Mouse (Mus musculus): Measurements from ENCODE around the gene Dgke. TPM values are rescaled to one million over a fixed set of nuclear protein-coding genes. Genes with fewer than 3 reads are reported as not detected.

Dgke gene
- total and polyA plus RNA-seq, 2 experiments from 2014 or later = 14.6 to 33.5 TPM

GRCm38 (mm10) chr11:89076370-89076821 is 9.7 kb upstream of the Dgke start:
- H3K9me3 ChIP-seq (ENCODE audit: low read length) = no peaks in the 10 kb centered on the region
- H3K9ac ChIP-seq (replicated peaks; ENCODE audit: low read length) = no peak overlapping the region
- no peak for ATAC-seq
- no peak overlapping the region for H3K4me2 ChIP-seq (ENCODE audit: low read depth, low read length)
- 83% methylated on average over 4 of the region's 4 CpGs for WGBS
- peak; percentile 25 for DNase-seq (ENCODE audit: low spot score)
- 0 out of 2 replicates have a peak, but pooled peaks have one; percentile 5 for TF ChIP-seq CTCF (IDR thresholded peaks at IDR 0.05; ENCODE audit: low read depth)
- no peaks in the 10 kb centered on the region for H3K36me3 ChIP-seq (ENCODE audit: insufficient read depth, low read length)
- no peak overlapping the region for H3K27ac ChIP-seq
- no peak overlapping the region for H3K4me3 ChIP-seq (ENCODE audit: low read length)
- no peaks in the 10 kb centered on the region for H3K27me3 ChIP-seq (ENCODE audit: insufficient read depth, low read length)
- H3K4me1 ChIP-seq (ENCODE audit: insufficient read depth, low read length) = no peaks in the 10 kb centered on the region

GRCm38 (mm10) chr11:89074783-89075413 is 8.2 kb upstream of the Dgke start:
- 63% methylated on average over 19 of the region's 19 CpGs for WGBS
- DNase-seq (ENCODE audit: low spot score) (no peak), ATAC-seq (no peak)
- no peaks in the 10 kb centered on the region for H3K36me3 ChIP-seq (ENCODE audit: insufficient read depth, low read length)
- no peaks in the 10 kb centered on the region for H3K4me1 ChIP-seq (ENCODE audit: insufficient read depth, low read length)
- no peak for TF ChIP-seq CTCF (IDR thresholded peaks at IDR 0.05; ENCODE audit: low read depth)
- no peak overlapping the region for H3K4me2 ChIP-seq (ENCODE audit: low read depth, low read length)
- no peak overlapping the region for H3K27ac ChIP-seq
- no peak overlapping the region for H3K9ac ChIP-seq (replicated peaks; ENCODE audit: low read length)
- H3K4me3 ChIP-seq (ENCODE audit: low read length) = no peak overlapping the region
- no peaks in the 10 kb centered on the region for H3K27me3 ChIP-seq (ENCODE audit: insufficient read depth, low read length)
- H3K9me3 ChIP-seq (ENCODE audit: low read length) = no peaks in the 10 kb centered on the region

GRCm38 (mm10) chr11:89073541-89073940 is 6.9 kb upstream of the Dgke start, which contains the start of gene Gm525:
Gene Gm525, plus strand, starts transcription at chr11:89073841.
- no peaks in the 10 kb centered on the region for H3K4me1 ChIP-seq (ENCODE audit: insufficient read depth, low read length)
- H3K4me2 ChIP-seq (ENCODE audit: low read depth, low read length) = no peak within 1 kb of the TSS
- H3K27me3 ChIP-seq (ENCODE audit: insufficient read depth, low read length) = no peaks in the 10 kb centered on the region
- no peak within 1 kb of the TSS for H3K9ac ChIP-seq (replicated peaks; ENCODE audit: low read length)
- ATAC-seq (no peak), DNase-seq (ENCODE audit: low spot score) (no peak)
- H3K27ac ChIP-seq = no peak within 1 kb of the TSS
- no peaks in the 10 kb centered on the region for H3K36me3 ChIP-seq (ENCODE audit: insufficient read depth, low read length)
- H3K4me3 ChIP-seq (ENCODE audit: low read length) = no peak within 1 kb of the TSS
- 86% methylated on average over 8 of the region's 8 CpGs for WGBS
- H3K9me3 ChIP-seq (ENCODE audit: low read length) = no peaks in the 10 kb centered on the region
- no peak for TF ChIP-seq CTCF (IDR thresholded peaks at IDR 0.05; ENCODE audit: low read depth)

- no peak for DNase-seq (ENCODE audit: low spot score)
- Histone ChIP-seq H3K27me3 (ENCODE audit: insufficient read depth, low read length) (no peaks in the 10 kb centered on the region), H3K36me3 (ENCODE audit: insufficient read depth, low read length) (no peaks in the 10 kb centered on the region), H3K4me3 (ENCODE audit: low read length) (no peak overlapping the region), H3K4me1 (ENCODE audit: insufficient read depth, low read length) (no peaks in the 10 kb centered on the region), H3K9me3 (ENCODE audit: low read length) (no peaks in the 10 kb centered on the region), H3K9ac (replicated peaks; ENCODE audit: low read length) (no peak overlapping the region), H3K27ac (no peak overlapping the region), H3K4me2 (ENCODE audit: low read depth, low read length) (no peak overlapping the region)
- ATAC-seq = no peak
- WGBS = 77% methylated on average over 5 of the region's 5 CpGs
- TF ChIP-seq CTCF (IDR thresholded peaks at IDR 0.05; ENCODE audit: low read depth) = no peak
These were observed 4.9 kb upstream of the Dgke start for GRCm38 (mm10) chr11:89071522-89071921.

- ATAC-seq (no peak), DNase-seq (ENCODE audit: low spot score) (peak; percentile 75)
- Histone ChIP-seq H3K9me3 (ENCODE audit: low read length) (no peaks in the 10 kb centered on the region), H3K9ac (replicated peaks; ENCODE audit: low read length) (no peak overlapping the region), H3K27ac (no peak overlapping the region), H3K27me3 (ENCODE audit: insufficient read depth, low read length) (no peaks in the 10 kb centered on the region), H3K4me3 (ENCODE audit: low read length) (no peak overlapping the region), H3K4me1 (ENCODE audit: insufficient read depth, low read length) (no peaks in the 10 kb centered on the region), H3K4me2 (ENCODE audit: low read depth, low read length) (no peak overlapping the region), H3K36me3 (ENCODE audit: insufficient read depth, low read length) (no peaks in the 10 kb centered on the region)
- WGBS = 29% methylated on average over 6 of the region's 6 CpGs
- peak; percentile 89 for TF ChIP-seq CTCF (IDR thresholded peaks at IDR 0.05; ENCODE audit: low read depth)
These were observed 2.7 kb upstream of the Dgke start for GRCm38 (mm10) chr11:89069303-89069702.

GRCm38 (mm10) chr11:89068649-89069048 is 2.0 kb upstream of the Dgke start:
- H3K4me2 ChIP-seq (ENCODE audit: low read depth, low read length) = no peak overlapping the region
- DNase-seq (ENCODE audit: low spot score) (no peak), ATAC-seq (no peak)
- no peak overlapping the region for H3K27ac ChIP-seq
- no peaks in the 10 kb centered on the region for H3K27me3 ChIP-seq (ENCODE audit: insufficient read depth, low read length)
- no peaks in the 10 kb centered on the region for H3K9me3 ChIP-seq (ENCODE audit: low read length)
- H3K4me3 ChIP-seq (ENCODE audit: low read length) = no peak overlapping the region
- no peak for TF ChIP-seq CTCF (IDR thresholded peaks at IDR 0.05; ENCODE audit: low read depth)
- H3K4me1 ChIP-seq (ENCODE audit: insufficient read depth, low read length) = no peaks in the 10 kb centered on the region
- no peaks in the 10 kb centered on the region for H3K36me3 ChIP-seq (ENCODE audit: insufficient read depth, low read length)
- H3K9ac ChIP-seq (replicated peaks; ENCODE audit: low read length) = no peak overlapping the region
- 82% methylated on average over 14 of the region's 14 CpGs for WGBS

- WGBS = 65% methylated on average over 11 of the region's 11 CpGs
These were observed 1.3 kb upstream of the Dgke start for GRCm38 (mm10) chr11:89067871-89068490.

More at GRCm38 (mm10) chr11:89067871-89068490, 1.3 kb upstream of the Dgke start:
- H3K4me3 ChIP-seq (ENCODE audit: low read length) = no peak overlapping the region
- DNase-seq (ENCODE audit: low spot score) = no peak
- H3K27me3 ChIP-seq (ENCODE audit: insufficient read depth, low read length) = no peaks in the 10 kb centered on the region
- no peaks in the 10 kb centered on the region for H3K9me3 ChIP-seq (ENCODE audit: low read length)
- no peak for ATAC-seq
- TF ChIP-seq CTCF (IDR thresholded peaks at IDR 0.05; ENCODE audit: low read depth) = no peak
- H3K4me1 ChIP-seq (ENCODE audit: insufficient read depth, low read length) = no peaks in the 10 kb centered on the region
- H3K27ac ChIP-seq = no peak overlapping the region
- no peaks in the 10 kb centered on the region for H3K36me3 ChIP-seq (ENCODE audit: insufficient read depth, low read length)
- H3K9ac ChIP-seq (replicated peaks; ENCODE audit: low read length) = no peak overlapping the region
- H3K4me2 ChIP-seq (ENCODE audit: low read depth, low read length) = no peak overlapping the region

All from hindbrain, postnatal 0 days (tissue).